Mouse (Mus musculus) liver, adult (tissue): ENCODE results near the gene Gm7233.
"Not testable (repeated sequence)": the region's sequence is repeated elsewhere in the genome, so short reads cannot be mapped to it uniquely, and the experiment has no call there.

Experiments used
- GATA4 ChIP-seq: IDR thresholded peaks from 2 replicates; pipeline ENCODE4 v1.6.1; 2014; ENCODE audit warnings: mild to moderate bottlenecking, low read length; ENCODE audit not compliant: insufficient replicate concordance

Gene Gm7233

DNA sequence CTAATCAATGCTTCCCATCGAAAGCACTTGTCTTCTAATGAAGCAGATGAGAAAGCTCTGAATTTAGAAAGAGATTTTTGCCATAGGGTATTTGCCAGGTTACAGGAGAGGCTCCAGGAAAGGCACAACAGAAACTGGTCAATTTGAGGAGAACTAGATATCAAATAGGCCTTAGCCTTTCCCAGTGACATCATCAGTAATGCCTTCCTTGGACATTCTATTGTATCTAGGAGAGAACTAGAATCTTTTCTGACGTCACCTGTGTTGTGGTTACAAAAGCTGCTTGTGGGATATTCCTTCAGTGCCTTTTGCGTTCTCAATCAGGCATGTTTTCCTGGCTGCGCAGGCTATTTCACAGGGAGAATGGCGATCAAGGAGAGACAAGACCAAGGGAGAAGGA lies at the start of gene Gm7233:
TSS of gene Gm7233 (plus strand) at position 301 of the 400 bp plus-strand sequence.
- not testable (repeated sequence) for TF ChIP-seq GATA4

DNA sequence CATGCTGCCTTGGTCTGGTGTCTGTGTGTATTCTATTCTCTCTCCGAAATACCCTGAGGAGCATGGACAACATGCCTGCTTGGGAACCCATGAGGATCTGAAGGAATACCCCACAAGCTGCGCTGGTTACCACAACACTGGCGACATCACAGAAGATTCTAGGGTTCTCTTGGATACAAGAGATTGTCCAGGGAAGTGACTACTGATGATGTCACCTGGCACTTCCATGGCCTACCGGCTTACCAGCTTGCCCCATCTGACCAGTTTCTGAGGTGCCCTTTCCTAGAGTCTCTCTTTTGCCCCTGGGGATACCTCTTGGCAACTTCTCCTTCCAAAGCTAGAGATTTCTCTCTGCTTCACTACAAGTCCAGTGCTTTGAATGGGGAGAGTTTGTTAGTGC lies 55.5 kb downstream of the Gm7233 start, which contains the start of gene Gm8122:
TSS of gene Gm8122 (minus strand) at position 101 of the 400 bp plus-strand sequence.
- not testable (repeated sequence) for TF ChIP-seq GATA4
